Mouse (Mus musculus) hindbrain, embryonic 12.5 days (tissue): Measurements from ENCODE around the gene Myf5. TPM values are rescaled to one million over a fixed set of nuclear protein-coding genes. Genes with fewer than 3 reads are reported as not detected.

Source experiments
- ATAC-seq: fragments of 200-750 bp; cut with Nextera tagmentation; 2 replicates; pipeline ENCODE4 v1.8.0; 2017; ENCODE audit warnings: moderate TSS enrichment; ENCODE audit not compliant: low FRiP score
- H3K27ac ChIP-seq: fragments of 300-500 bp; sonication (generic); 2 replicates; pipeline ENCODE4 v1.5.1; 2016; ENCODE audit warnings: mild to moderate bottlenecking
- H3K27me3 ChIP-seq: fragments of 300-500 bp; sonication (generic); 2 replicates; pipeline ENCODE4 v1.6.1; 2016; ENCODE audit warnings: mild to moderate bottlenecking
- H3K36me3 ChIP-seq: fragments of 300-500 bp; sonication (generic); 2 replicates; pipeline ENCODE4 v1.6.1; 2016; ENCODE audit warnings: mild to moderate bottlenecking
- H3K4me1 ChIP-seq: fragments of 300-500 bp; sonication (generic); 2 replicates; pipeline ENCODE4 v1.6.1; 2016
- H3K4me2 ChIP-seq: fragments of 300-500 bp; sonication (generic); replicated peaks from 2 replicates; pipeline ENCODE4 v1.6.1; 2016; ENCODE audit warnings: mild to moderate bottlenecking
- H3K4me3 ChIP-seq: fragments of 300-500 bp; sonication (generic); 2 replicates; pipeline ENCODE4 v1.5.1; 2016; ENCODE audit warnings: mild to moderate bottlenecking
- H3K9ac ChIP-seq: fragments of 300-500 bp; sonication (generic); 2 replicates; pipeline ENCODE4 v1.6.1; 2016; ENCODE audit warnings: mild to moderate bottlenecking, moderate library complexity
- H3K9me3 ChIP-seq: fragments of 300-500 bp; sonication (generic); replicated peaks from 2 replicates; pipeline ENCODE4 v1.6.1; 2016; ENCODE audit warnings: mild to moderate bottlenecking
- WGBS: fragments of 180-500 bp; shearing (Covaris S2); methylation state at CpG from one replicate; pipeline ENCODE4 v1.1.7; 2016; 5-methylcytosine and 5-hydroxymethylcytosine counted together
- polyA plus RNA-seq: library from polyadenylated mRNA; unstranded; fragments of >200 nt; fragmentation: Nextera tagmentation; extraction: Ambion mirVana; gene quantifications from 2 replicates; pipeline ENCODE4 v1.2.1, GENCODE M21; 2016

Gene Myf5
- polyA plus RNA-seq, 1 experiment from 2014 or later = 0.65 TPM

DNA sequence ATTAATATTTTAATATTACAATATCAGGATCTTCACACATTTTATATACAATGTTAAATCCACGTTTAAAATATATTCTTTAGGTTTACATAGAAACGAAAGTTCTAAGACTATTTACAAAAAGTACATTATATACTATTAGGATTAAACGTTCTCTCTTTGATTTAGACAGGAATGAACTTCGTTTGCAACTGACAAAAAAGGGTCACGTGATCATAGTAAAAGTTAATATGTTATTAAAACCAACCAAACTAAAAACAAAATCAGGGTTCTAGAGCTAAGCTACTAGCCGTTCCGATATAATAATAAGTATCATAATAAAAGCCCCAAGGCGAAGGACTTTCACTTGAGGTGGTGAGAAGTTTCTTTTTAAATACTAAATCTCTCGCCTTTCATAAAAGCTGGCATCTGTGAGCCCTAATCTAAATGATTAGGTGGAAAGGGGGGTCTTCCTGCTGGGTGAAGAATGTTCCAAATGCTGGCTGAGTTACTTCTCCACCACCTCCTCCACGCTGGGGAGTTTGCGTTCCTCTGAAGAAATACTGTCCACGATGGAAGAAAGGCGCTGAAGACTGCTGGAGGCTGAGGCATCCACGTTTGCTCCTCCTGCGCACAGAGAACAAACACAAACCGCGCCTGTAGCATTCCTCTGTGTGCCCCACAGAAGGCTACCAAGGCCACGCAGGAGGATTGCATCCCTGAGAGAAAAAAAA is 7.1 kb upstream of the Myf5 start:
- WGBS = 46% methylated on average over 18 of the region's 18 CpGs
- 0 out of 2 replicates have a peak, but pooled peaks cover 7% of the 10 kb centered on the region for H3K27me3 ChIP-seq
- H3K4me2 ChIP-seq = peak overlapping the region; percentile 45
- H3K9me3 ChIP-seq = no peaks in the 10 kb centered on the region
- no peak overlapping the region for H3K27ac ChIP-seq
- no peak overlapping the region; the same call in 1 of the 2 replicates for H3K4me3 ChIP-seq
- H3K36me3 ChIP-seq = no peaks in the 10 kb centered on the region
- H3K9ac ChIP-seq = no peak overlapping the region
- no peak for ATAC-seq
- 0 out of 2 replicates have a peak, but pooled peaks cover 3% of the 10 kb centered on the region for H3K4me1 ChIP-seq

DNA sequence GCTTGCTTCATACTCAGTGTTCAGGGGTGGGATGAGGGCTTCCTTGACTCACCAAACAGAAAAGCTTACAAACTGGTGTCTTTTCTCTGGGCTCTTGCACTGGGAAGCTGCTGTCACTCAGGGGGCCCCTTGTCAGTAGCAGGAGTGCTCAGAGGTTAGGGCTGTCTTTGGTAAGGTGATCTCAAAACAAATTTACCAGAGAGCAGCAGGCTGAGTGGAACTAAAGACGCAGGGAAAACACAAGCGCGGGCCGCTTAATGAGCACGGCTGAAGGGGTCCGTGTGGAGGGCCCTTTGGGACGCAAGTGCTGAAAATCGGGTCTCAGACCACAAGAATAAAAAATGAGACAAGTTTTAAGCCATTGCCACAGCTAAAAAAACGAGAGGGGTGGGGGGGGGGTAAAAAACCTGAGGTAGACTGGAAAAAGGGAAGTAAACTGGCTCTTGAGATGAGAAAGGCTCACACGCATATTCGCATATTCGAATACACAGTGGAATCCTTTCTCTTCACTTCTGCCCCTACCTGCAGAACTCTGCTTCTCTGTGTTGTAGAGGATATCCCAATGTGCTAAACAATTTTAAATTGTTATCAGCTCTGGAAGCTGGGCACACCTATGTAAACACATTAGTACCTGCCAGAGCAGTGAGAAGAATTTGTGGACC is 2.9 kb upstream of the Myf5 start:
- H3K4me2 ChIP-seq = no peak overlapping the region
- 0 out of 2 replicates have a peak, but pooled peaks cover 4% of the 10 kb centered on the region for H3K27me3 ChIP-seq
- ATAC-seq = no peak
- H3K4me1 ChIP-seq = 0 out of 2 replicates have a peak, but pooled peaks cover 3% of the 10 kb centered on the region
- no peak overlapping the region for H3K9ac ChIP-seq
- H3K36me3 ChIP-seq = no peaks in the 10 kb centered on the region
- no peak overlapping the region for H3K27ac ChIP-seq
- WGBS = 26% methylated on average over 12 of the region's 12 CpGs
- no peaks in the 10 kb centered on the region for H3K9me3 ChIP-seq
- H3K4me3 ChIP-seq = no peak overlapping the region

DNA sequence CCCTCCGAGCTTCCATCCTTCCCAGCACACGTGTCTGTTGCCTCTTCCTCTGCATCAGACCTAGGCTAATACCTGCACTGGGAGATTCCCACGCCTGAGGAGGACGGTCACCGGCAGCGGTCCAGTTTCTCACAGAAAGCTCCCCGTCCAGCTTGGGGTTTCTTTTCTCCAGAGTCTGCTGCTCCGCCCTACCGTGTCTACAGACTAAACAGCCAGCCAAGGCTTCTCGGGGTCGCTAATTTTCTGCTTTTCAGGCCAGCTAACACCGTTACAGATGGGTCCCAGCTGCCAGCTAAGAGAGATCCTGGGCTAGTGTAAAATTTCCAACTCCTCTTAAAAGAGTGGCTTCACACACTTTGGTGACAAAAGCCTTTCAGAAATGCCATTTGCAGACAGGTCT is 836 bp upstream of the Myf5 start:
- 0 out of 2 replicates have a peak, but pooled peaks cover 3% of the 10 kb centered on the region for H3K4me1 ChIP-seq
- H3K27ac ChIP-seq = no peak overlapping the region
- H3K4me3 ChIP-seq = no peak overlapping the region
- H3K27me3 ChIP-seq = 0 out of 2 replicates have a peak, but pooled peaks cover 3% of the 10 kb centered on the region
- 61% methylated on average over 12 of the region's 12 CpGs for WGBS
- no peak overlapping the region for H3K4me2 ChIP-seq
- H3K9me3 ChIP-seq = no peaks in the 10 kb centered on the region
- ATAC-seq = no peak
- H3K9ac ChIP-seq = no peak overlapping the region
- no peaks in the 10 kb centered on the region for H3K36me3 ChIP-seq

DNA sequence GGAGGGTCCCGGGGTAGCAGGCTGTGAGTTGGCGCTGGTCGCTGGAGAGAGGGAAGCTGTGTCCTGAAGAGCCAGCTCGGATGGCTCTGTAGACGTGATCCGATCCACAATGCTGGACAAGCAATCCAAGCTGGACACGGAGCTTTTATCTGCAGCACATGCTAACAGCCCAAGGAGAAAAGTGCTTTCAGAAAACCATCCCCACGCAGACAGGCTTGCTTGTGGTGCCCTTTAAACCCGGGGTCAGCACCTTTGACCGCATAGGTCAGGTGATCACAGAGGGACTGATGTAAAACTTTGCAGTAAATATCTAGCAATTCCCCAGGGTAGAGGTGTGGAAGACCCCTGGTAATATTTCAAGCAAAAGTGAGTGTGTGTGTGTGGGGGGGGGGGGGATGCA is 1.9 kb downstream of the Myf5 start:
- H3K4me3 ChIP-seq = no peak overlapping the region
- 0 out of 2 replicates have a peak, but pooled peaks cover 3% of the 10 kb centered on the region for H3K4me1 ChIP-seq
- WGBS = 53% methylated on average over 10 of the region's 10 CpGs
- H3K27me3 ChIP-seq = 0 out of 2 replicates have a peak, but pooled peaks cover 3% of the 10 kb centered on the region
- H3K4me2 ChIP-seq = peak overlapping the region; percentile 5; the same call in 1 of the 2 replicates
- no peak overlapping the region for H3K9ac ChIP-seq
- H3K27ac ChIP-seq = no peak overlapping the region
- no peaks in the 10 kb centered on the region for H3K9me3 ChIP-seq
- ATAC-seq = no peak
- no peaks in the 10 kb centered on the region for H3K36me3 ChIP-seq

DNA sequence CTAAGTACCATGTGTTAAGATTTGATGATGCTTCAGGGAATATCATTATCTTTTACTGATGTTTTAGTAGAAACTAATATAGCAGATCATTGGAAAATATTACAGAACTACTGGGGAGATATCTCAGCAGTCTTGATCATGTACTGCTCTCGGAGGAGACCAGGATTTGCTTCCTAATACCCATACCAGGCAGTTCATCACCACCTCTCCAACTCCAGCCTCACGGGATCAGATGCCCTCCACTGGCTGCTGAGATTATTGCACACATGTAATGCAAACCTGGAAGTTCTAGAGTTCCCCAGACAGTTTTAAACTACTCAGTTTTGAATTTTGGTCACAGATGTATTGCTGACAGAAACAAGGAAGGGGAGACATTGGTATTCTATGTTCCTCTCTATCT is 12.4 kb downstream of the Myf5 start:
- no peaks in the 10 kb centered on the region for H3K4me1 ChIP-seq
- no peaks in the 10 kb centered on the region for H3K36me3 ChIP-seq
- no peak for ATAC-seq
- no peaks in the 10 kb centered on the region for H3K9me3 ChIP-seq
- 57% methylated on average over 2 of the region's 2 CpGs for WGBS
- no peak overlapping the region for H3K4me2 ChIP-seq
- no peaks in the 10 kb centered on the region for H3K27me3 ChIP-seq
- H3K4me3 ChIP-seq = no peak overlapping the region
- H3K9ac ChIP-seq = no peak overlapping the region
- no peak overlapping the region for H3K27ac ChIP-seq

DNA sequence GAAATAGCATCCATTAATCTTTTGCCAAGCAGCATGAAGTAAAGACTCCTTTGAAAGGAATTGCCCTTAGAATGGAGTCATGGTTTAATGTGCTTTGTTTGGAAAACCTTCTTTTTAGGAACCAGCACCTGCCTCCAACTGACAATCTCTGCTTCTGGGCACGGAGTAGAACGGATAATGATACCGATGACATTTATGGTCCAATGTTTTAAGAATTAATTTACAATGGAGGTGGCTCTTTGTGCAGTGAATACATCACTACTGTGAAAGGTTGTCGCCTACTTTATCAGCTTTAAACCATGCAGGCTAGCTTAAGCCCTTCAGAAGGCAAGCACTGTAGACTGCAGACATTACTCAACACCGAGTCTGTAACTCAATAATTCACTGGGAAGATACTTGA is 14.2 kb downstream of the Myf5 start:
- no peak for ATAC-seq
- 60% methylated on average over 5 of the region's 5 CpGs for WGBS
- Histone ChIP-seq H3K36me3 (no peaks in the 10 kb centered on the region), H3K4me1 (no peaks in the 10 kb centered on the region), H3K27ac (no peak overlapping the region), H3K27me3 (no peaks in the 10 kb centered on the region), H3K4me2 (no peak overlapping the region), H3K9ac (no peak overlapping the region), H3K4me3 (no peak overlapping the region), H3K9me3 (no peaks in the 10 kb centered on the region)

DNA sequence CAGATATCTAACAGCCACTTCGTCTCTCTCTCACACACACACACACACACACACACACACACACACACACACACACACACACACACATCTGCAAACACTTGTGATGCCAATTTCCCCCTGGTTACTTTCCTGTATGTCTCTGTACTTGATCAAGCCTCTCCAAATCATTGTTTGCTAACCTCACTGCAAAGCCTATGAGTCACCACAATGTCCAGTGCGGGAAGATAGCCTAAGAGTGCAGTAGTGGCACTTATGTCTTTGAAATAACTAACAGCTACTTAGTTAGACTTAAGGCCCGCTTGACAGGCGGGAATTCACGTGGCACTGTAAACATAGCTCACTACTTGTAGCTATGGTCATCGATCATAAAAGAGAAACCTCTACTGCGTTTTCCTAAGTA is 18.1 kb downstream of the Myf5 start:
- H3K9ac ChIP-seq = no peak overlapping the region
- no peaks in the 10 kb centered on the region for H3K36me3 ChIP-seq
- no peak overlapping the region for H3K4me2 ChIP-seq
- no peak for ATAC-seq
- H3K9me3 ChIP-seq = no peaks in the 10 kb centered on the region
- 89% methylated on average over 7 of the region's 7 CpGs for WGBS
- H3K27me3 ChIP-seq = no peaks in the 10 kb centered on the region
- no peak overlapping the region for H3K27ac ChIP-seq
- H3K4me1 ChIP-seq = no peaks in the 10 kb centered on the region
- H3K4me3 ChIP-seq = no peak overlapping the region

DNA sequence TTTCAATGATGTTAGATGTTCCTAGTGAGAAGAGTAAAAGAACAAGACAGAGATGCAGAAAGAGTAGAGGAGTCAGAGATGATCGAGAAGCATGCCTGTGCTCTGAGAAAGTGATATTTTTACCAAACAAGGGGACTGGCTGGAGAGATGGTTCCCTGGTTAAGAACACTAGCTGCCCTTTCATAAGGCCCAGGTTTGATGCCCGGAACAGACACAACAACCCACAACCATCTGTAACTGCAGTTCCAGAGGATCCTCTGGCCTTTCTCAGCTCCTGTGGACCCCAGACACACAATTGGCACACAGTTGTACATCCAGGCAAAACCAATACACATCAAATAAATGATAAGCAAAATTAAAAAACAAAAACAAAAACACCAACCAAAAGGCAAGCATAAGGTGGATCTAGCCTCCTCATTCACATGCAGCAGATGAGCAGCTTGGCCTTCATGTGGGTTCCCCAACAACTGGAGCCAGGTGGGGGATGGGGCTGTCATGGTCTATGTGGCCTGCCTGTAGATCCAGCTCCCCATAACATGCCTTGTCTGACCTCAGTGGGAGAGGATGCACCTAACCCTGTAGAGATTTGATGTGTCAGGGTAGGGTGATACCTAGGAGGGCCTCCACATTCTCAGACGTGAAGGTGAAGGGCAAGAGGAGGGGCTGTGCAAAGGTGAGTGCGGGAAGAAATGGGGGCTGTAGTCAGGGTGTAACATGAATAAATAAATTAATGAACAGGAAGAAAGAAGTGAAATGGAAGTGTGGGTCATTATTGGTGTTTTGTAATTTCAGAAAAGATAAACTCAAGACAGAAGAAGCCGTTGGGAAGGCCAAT is 36.2 kb downstream of the Myf5 start:
- H3K9me3 ChIP-seq = no peaks in the 10 kb centered on the region
- 89% methylated on average over 5 of the region's 5 CpGs for WGBS
- no peak for ATAC-seq

DNA sequence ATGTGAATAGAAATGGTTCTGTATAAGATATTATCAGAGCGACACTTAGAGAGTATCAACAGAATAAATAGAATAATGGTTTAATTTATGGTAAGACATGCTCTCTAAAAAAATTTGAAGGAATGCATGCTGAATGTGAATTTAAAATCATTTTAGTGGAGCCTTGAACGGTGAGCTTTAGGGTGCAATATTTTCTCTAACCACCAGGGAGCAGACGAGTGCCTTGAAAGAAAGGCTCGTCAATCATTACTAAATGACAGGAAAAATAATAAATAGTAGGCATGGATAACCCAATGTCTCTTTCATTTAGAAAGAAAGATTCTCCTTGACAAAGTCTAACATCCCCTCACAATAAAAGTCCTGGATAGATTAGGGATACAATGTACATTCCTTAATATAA is 43.2 kb downstream of the Myf5 start:
- Histone ChIP-seq H3K27me3 (no peaks in the 10 kb centered on the region), H3K36me3 (no peaks in the 10 kb centered on the region), H3K4me2 (no peak overlapping the region), H3K27ac (no peak overlapping the region), H3K9ac (no peak overlapping the region), H3K4me3 (no peak overlapping the region), H3K9me3 (no peaks in the 10 kb centered on the region), H3K4me1 (no peaks in the 10 kb centered on the region)
- no peak for ATAC-seq
- 11% methylated on average over 4 of the region's 4 CpGs for WGBS

More for the DNA sequence above, 36.2 kb downstream of the Myf5 start:
- Histone ChIP-seq H3K4me3 (no peak overlapping the region), H3K27ac (no peak overlapping the region), H3K4me2 (no peak overlapping the region), H3K9ac (no peak overlapping the region), H3K27me3 (no peaks in the 10 kb centered on the region), H3K36me3 (no peaks in the 10 kb centered on the region), H3K4me1 (no peaks in the 10 kb centered on the region)

DNA sequence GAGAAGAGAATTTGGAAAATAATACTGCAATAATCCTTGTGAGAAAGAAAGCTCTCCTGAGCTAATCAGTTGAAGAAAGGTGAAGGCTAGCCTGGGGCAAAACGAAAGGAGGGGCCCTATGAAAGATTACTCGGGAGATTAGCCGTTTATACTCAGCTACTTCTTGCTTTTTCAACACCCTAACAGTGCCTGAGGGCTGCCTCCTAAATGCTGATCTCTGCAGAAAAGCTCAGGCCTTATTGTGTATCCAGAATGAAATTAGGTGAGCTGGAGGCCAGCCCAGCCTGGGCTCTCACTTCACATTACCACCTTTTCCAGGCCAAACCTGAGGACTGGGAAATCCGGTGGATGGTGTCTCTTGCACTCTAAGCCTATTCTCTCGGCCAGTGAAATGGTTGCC is 49.0 kb downstream of the Myf5 start:
- Histone ChIP-seq H3K9me3 (no peaks in the 10 kb centered on the region), H3K4me3 (no peak overlapping the region), H3K27ac (no peak overlapping the region), H3K27me3 (no peaks in the 10 kb centered on the region), H3K4me1 (no peaks in the 10 kb centered on the region), H3K36me3 (no peaks in the 10 kb centered on the region), H3K4me2 (no peak overlapping the region), H3K9ac (no peak overlapping the region)
- no peak for ATAC-seq
- WGBS = 66% methylated on average over 5 of the region's 5 CpGs
